Mouse (Mus musculus): ENCODE results near the gene Prss16. TPM values are rescaled to one million over a fixed set of nuclear protein-coding genes. Genes with fewer than 3 reads are reported as not detected.
A peak's percentile ranks its signal among the peaks of the same experiment; 100 is the strongest.

Gene Prss16
- polyA plus RNA-seq (2014; fragmentation: Nextera tagmentation; extraction: Ambion mirVana): not detected in 2 replicates

GRCm38 (mm10) chr13:22009642-22010041, at the start of gene Prss16:
Gene Prss16 (minus strand): TSS chr13:22009742.
- Histone ChIP-seq H3K27ac (ENCODE audit: low read depth, low read length) (no peak within 1 kb of the TSS), H3K4me2 (replicated peaks; ENCODE audit: low read depth, low read length) (no peak within 1 kb of the TSS), H3K36me3 (ENCODE audit: control insufficient read depth, insufficient read depth, low read length) (no peaks in the 10 kb centered on the region), H3K4me3 (ENCODE audit: low read length) (no peak within 1 kb of the TSS), H3K9me3 (ENCODE audit: control insufficient read depth, low read length) (no peaks in the 10 kb centered on the region), H3K27me3 (ENCODE audit: control insufficient read depth, insufficient read depth, low read length) (peaks cover 84% of the 10 kb centered on the region), H3K9ac (ENCODE audit: low read depth, low read length) (no peak within 1 kb of the TSS), H3K4me1 (ENCODE audit: control insufficient read depth, insufficient read depth, low read length) (peaks cover 8% of the 10 kb centered on the region)
- no peak for ATAC-seq (ENCODE audit: low FRiP score, low TSS enrichment)
- WGBS: 28% methylated on average over 6 of the region's 7 CpGs

GRCm38 (mm10) chr13:22053754-22054153, 44.2 kb upstream of the Prss16 start:
- no peaks in the 10 kb centered on the region for H3K36me3 ChIP-seq (ENCODE audit: control insufficient read depth, insufficient read depth, low read length)
- WGBS: 98% methylated on average over 1 of the region's 1 CpGs
- H3K9me3 ChIP-seq (ENCODE audit: control insufficient read depth, low read length): no peaks in the 10 kb centered on the region
- no peak overlapping the region for H3K4me2 ChIP-seq (replicated peaks; ENCODE audit: low read depth, low read length)
- H3K27me3 ChIP-seq (ENCODE audit: control insufficient read depth, insufficient read depth, low read length): no peaks in the 10 kb centered on the region
- no peak overlapping the region for H3K4me3 ChIP-seq (ENCODE audit: low read length)
- H3K27ac ChIP-seq (ENCODE audit: low read depth, low read length): no peak overlapping the region
- H3K9ac ChIP-seq (ENCODE audit: low read depth, low read length): no peak overlapping the region
- ATAC-seq (ENCODE audit: low FRiP score, low TSS enrichment): no peak
- no peaks in the 10 kb centered on the region for H3K4me1 ChIP-seq (ENCODE audit: control insufficient read depth, insufficient read depth, low read length)

DNA sequence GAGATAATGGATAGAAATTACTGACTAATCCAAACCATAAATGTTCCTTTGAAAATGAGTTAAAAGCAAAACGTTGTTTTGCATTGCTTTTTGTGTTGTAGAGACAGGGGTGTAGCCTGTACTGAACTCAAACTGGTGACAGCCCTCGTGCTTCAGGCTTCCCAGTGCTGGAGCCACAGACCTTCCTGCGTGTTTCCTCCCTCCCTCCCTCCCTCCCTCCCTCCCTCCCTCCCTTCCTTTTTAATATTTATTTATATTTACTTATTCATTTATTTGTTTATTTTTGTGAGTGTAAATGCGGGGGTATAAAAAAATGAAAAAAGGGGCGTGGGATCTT, 41.9 kb upstream of the Prss16 start:
- peak overlapping the region; percentile 42; the same call in 1 of the 2 replicates for H3K9ac ChIP-seq (ENCODE audit: low read depth, low read length)
- peak overlapping the region; percentile 64 for H3K4me2 ChIP-seq (replicated peaks; ENCODE audit: low read depth, low read length)
- no peaks in the 10 kb centered on the region for H3K36me3 ChIP-seq (ENCODE audit: control insufficient read depth, insufficient read depth, low read length)
- peak overlapping the region; percentile 77 for H3K27ac ChIP-seq (ENCODE audit: low read depth, low read length)
- WGBS: 13% methylated on average over 5 of the region's 5 CpGs
- no peaks in the 10 kb centered on the region for H3K27me3 ChIP-seq (ENCODE audit: control insufficient read depth, insufficient read depth, low read length)
- no peaks in the 10 kb centered on the region for H3K4me1 ChIP-seq (ENCODE audit: control insufficient read depth, insufficient read depth, low read length)
- no peak for ATAC-seq (ENCODE audit: low FRiP score, low TSS enrichment)
- H3K9me3 ChIP-seq (ENCODE audit: control insufficient read depth, low read length): no peaks in the 10 kb centered on the region
- peak overlapping the region; percentile 38 for H3K4me3 ChIP-seq (ENCODE audit: low read length)

GRCm38 (mm10) chr13:22050591-22051522, 41.3 kb upstream of the Prss16 start:
- no peaks in the 10 kb centered on the region for H3K36me3 ChIP-seq (ENCODE audit: control insufficient read depth, insufficient read depth, low read length)
- no peaks in the 10 kb centered on the region for H3K27me3 ChIP-seq (ENCODE audit: control insufficient read depth, insufficient read depth, low read length)
- peak overlapping the region; percentile 38 for H3K4me3 ChIP-seq (ENCODE audit: low read length)
- WGBS: under 1% methylated on average over 52 of the region's 52 CpGs
- no peaks in the 10 kb centered on the region for H3K9me3 ChIP-seq (ENCODE audit: control insufficient read depth, low read length)
- peak overlapping the region; percentile 64 for H3K4me2 ChIP-seq (replicated peaks; ENCODE audit: low read depth, low read length)
- H3K4me1 ChIP-seq (ENCODE audit: control insufficient read depth, insufficient read depth, low read length): no peaks in the 10 kb centered on the region
- peak overlapping the region; percentile 47; the same call in 1 of the 2 replicates for H3K9ac ChIP-seq (ENCODE audit: low read depth, low read length)
- peak; percentile 94 for ATAC-seq (ENCODE audit: low FRiP score, low TSS enrichment)
- H3K27ac ChIP-seq (ENCODE audit: low read depth, low read length): peak overlapping the region; percentile 77

DNA sequence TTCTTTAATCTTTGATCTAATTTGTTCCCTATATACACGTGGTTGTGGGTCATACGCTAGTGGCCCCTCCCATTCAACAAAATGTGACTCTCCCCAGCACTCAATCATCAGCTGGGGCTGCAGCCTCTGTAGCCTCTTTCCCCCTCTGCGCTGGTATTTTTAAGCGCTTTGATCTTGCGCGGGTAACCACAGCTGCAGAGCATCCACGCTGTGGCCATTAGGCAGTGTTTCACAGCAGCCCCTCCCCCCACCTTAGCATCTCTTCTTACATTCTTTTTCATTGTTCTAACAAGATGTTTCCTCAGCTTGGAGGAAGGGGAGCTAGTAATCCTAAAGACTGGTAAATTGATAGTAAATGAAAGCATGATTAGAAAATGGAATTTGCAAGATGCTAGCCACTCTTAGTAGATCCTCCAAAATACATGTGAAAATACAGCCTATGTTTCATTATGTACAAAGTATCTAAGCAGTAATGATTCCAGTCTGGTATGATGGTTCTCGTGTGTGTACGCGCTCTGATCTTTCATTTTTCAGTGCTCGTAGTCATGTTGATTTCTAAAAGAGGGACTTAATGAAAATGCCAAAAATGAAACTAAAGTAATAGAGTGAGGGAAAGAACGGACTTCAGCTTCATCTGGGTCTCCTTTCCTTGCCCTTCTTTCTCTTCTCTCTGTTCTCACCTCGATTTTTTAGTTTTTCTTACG, 40.3 kb upstream of the Prss16 start:
- Histone ChIP-seq H3K4me2 (replicated peaks; ENCODE audit: low read depth, low read length) (peak overlapping the region; percentile 64), H3K9ac (ENCODE audit: low read depth, low read length) (peak overlapping the region; percentile 47; the same call in 1 of the 2 replicates), H3K4me3 (ENCODE audit: low read length) (peak overlapping the region; percentile 38), H3K4me1 (ENCODE audit: control insufficient read depth, insufficient read depth, low read length) (no peaks in the 10 kb centered on the region), H3K36me3 (ENCODE audit: control insufficient read depth, insufficient read depth, low read length) (no peaks in the 10 kb centered on the region), H3K27ac (ENCODE audit: low read depth, low read length) (peak overlapping the region; percentile 77), H3K9me3 (ENCODE audit: control insufficient read depth, low read length) (no peaks in the 10 kb centered on the region), H3K27me3 (ENCODE audit: control insufficient read depth, insufficient read depth, low read length) (no peaks in the 10 kb centered on the region)
- ATAC-seq (ENCODE audit: low FRiP score, low TSS enrichment): peak; percentile 71
- 2% methylated on average over 14 of the region's 14 CpGs for WGBS

- Histone ChIP-seq H3K27ac (ENCODE audit: low read depth, low read length) (no peak overlapping the region), H3K4me3 (ENCODE audit: low read length) (no peak overlapping the region), H3K4me1 (ENCODE audit: control insufficient read depth, insufficient read depth, low read length) (no peaks in the 10 kb centered on the region), H3K36me3 (ENCODE audit: control insufficient read depth, insufficient read depth, low read length) (no peaks in the 10 kb centered on the region), H3K9me3 (ENCODE audit: control insufficient read depth, low read length) (no peaks in the 10 kb centered on the region), H3K4me2 (replicated peaks; ENCODE audit: low read depth, low read length) (no peak overlapping the region), H3K9ac (ENCODE audit: low read depth, low read length) (no peak overlapping the region), H3K27me3 (ENCODE audit: control insufficient read depth, insufficient read depth, low read length) (no peaks in the 10 kb centered on the region)
- WGBS: 80% methylated on average over 2 of the region's 2 CpGs
- ATAC-seq (ENCODE audit: low FRiP score, low TSS enrichment): no peak
Measured at GRCm38 (mm10) chr13:22049041-22049440, 39.5 kb upstream of the Prss16 start.

DNA sequence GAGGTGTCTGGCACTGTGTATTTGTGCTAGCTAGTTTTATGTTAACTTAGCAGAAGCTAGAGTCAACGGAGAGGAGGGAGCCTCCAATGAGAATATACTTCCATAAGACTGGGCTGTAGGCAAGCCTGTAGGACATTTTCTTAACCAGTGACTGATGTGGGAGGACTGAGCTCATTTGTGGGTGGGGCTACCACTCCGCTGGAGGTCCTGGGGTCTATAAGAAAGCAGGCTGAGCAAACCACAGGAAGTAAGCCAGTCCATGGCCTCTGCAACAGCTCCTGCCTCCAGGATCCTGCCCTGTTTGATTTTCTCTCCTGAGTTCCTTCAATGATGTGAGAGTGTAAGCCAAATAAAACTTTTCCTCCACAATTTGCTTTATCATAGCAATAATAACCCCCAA, 35.8 kb upstream of the Prss16 start:
- H3K4me3 ChIP-seq (ENCODE audit: low read length): no peak overlapping the region
- H3K9me3 ChIP-seq (ENCODE audit: control insufficient read depth, low read length): no peaks in the 10 kb centered on the region
- H3K36me3 ChIP-seq (ENCODE audit: control insufficient read depth, insufficient read depth, low read length): no peaks in the 10 kb centered on the region
- H3K4me2 ChIP-seq (replicated peaks; ENCODE audit: low read depth, low read length): no peak overlapping the region
- no peak for ATAC-seq (ENCODE audit: low FRiP score, low TSS enrichment)
- H3K27me3 ChIP-seq (ENCODE audit: control insufficient read depth, insufficient read depth, low read length): no peaks in the 10 kb centered on the region
- no peak overlapping the region for H3K27ac ChIP-seq (ENCODE audit: low read depth, low read length)
- no peak overlapping the region for H3K9ac ChIP-seq (ENCODE audit: low read depth, low read length)
- 63% methylated on average over 2 of the region's 2 CpGs for WGBS
- peaks cover 7% of the 10 kb centered on the region for H3K4me1 ChIP-seq (ENCODE audit: control insufficient read depth, insufficient read depth, low read length)

DNA sequence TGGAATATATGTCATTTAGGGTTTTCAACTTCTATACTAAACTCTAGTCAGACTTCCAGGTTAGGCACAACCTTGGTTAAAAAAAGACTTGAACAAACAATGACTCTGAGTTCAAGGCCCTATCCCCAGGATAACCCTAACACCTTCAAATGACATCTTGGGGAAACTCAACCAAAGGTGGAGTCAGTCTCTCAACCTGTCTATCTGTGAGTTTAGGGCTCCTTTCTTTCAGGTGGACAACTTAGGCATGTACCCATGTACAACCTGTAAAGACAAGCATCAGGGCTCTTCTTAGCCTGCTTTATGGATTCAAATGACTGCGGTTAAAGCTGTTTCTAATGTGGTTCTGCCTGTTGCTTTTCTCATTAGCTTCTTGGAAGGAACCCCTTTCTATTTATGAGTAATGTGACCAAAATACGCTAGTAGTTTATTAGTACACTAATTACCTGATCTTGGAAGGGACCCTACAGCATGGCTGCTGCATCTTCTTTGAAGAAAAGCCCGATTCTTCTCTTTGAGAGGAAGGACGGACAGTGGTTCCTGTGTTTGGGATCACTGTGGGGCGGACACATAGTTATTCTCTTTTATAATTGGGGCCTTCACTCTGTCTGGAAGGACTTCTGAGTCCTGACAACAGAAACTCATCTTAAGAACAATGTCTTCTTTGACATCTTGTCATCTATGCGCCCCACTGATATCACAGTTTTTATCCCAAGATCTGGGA, 35.1 kb upstream of the Prss16 start:
- H3K27me3 ChIP-seq (ENCODE audit: control insufficient read depth, insufficient read depth, low read length): no peaks in the 10 kb centered on the region
- H3K9ac ChIP-seq (ENCODE audit: low read depth, low read length): peak overlapping the region; percentile 69
- H3K4me2 ChIP-seq (replicated peaks; ENCODE audit: low read depth, low read length): peak overlapping the region; percentile 41; the same call in 1 of the 2 replicates
- 94% methylated on average over 6 of the region's 6 CpGs for WGBS
- H3K4me3 ChIP-seq (ENCODE audit: low read length): peak overlapping the region; percentile 39
- peak overlapping the region; percentile 53; the same call in 1 of the 2 replicates for H3K27ac ChIP-seq (ENCODE audit: low read depth, low read length)
- ATAC-seq (ENCODE audit: low FRiP score, low TSS enrichment): no peak
- H3K9me3 ChIP-seq (ENCODE audit: control insufficient read depth, low read length): no peaks in the 10 kb centered on the region
- no peaks in the 10 kb centered on the region for H3K36me3 ChIP-seq (ENCODE audit: control insufficient read depth, insufficient read depth, low read length)
- H3K4me1 ChIP-seq (ENCODE audit: control insufficient read depth, insufficient read depth, low read length): peaks cover 12% of the 10 kb centered on the region

Data from kidney, embryonic 14.5 days (tissue).